Mouse (Mus musculus) MEL (cell line): ENCODE measurements around the gene Tmem100. TPM values are rescaled to one million over a fixed set of nuclear protein-coding genes. Genes with fewer than 3 reads are reported as not detected.

Experiments used
- DNase-seq: peaks from one replicate; pipeline ENCODE4 v3.0.0; 2011; ENCODE audit warnings: low read depth, low spot score
- H3K27ac ChIP-seq: 2 replicates; pipeline ENCODE4 v1.5.1; 2012; ENCODE audit warnings: low read depth, mild to moderate bottlenecking, control low read depth, low read length, moderate library complexity; ENCODE audit not compliant: control insufficient read depth
- H3K27me3 ChIP-seq, 2 experiments: fragments of 150-350 bp in 1 of 2; sonication (generic) in 1 of 2; 2 replicates each; pipeline ENCODE4 v1.6.1; 2012; ENCODE audit warnings: low read length in 2 of 2, mild to moderate bottlenecking in 2 of 2, improper control_type of control experiment in 1 of 2, moderate library complexity in 1 of 2; ENCODE audit not compliant: insufficient read depth in 2 of 2, control insufficient read depth in 1 of 2
- H3K36me3 ChIP-seq, 2 experiments: 2 replicates each; pipeline ENCODE4 v1.6.1; 2012 to 2014; ENCODE audit warnings: low read length in 2 of 2, improper control_type of control experiment in 1 of 2, inconsistent platforms in 1 of 2, mild to moderate bottlenecking in 1 of 2; ENCODE audit not compliant: insufficient read depth in 2 of 2, control insufficient read depth in 1 of 2
- H3K4me1 ChIP-seq, 2 experiments: fragments of 150-350 bp in 1 of 2; sonication (generic) in 1 of 2; 2 replicates each; pipeline ENCODE4 v1.6.1; 2012; ENCODE audit warnings: low read length in 2 of 2, improper control_type of control experiment in 1 of 2, mild to moderate bottlenecking in 1 of 2; ENCODE audit not compliant: insufficient read depth in 2 of 2, control insufficient read depth in 1 of 2
- H3K4me3 ChIP-seq, 2 experiments: fragments of 150-350 bp in 1 of 2; sonication (generic) in 1 of 2; 2 replicates each; pipeline ENCODE4 v1.5.1; 2012; ENCODE audit warnings: low read depth in 2 of 2, low read length in 2 of 2, mild to moderate bottlenecking in 2 of 2, moderate library complexity in 2 of 2, control low read depth in 1 of 2, improper control_type of control experiment in 1 of 2; ENCODE audit not compliant: control insufficient read depth in 1 of 2, insufficient read depth in 1 of 2
- H3K79me2 ChIP-seq: 2 replicates; pipeline ENCODE4 v1.6.1; 2012; ENCODE audit warnings: mild to moderate bottlenecking, low read length, moderate library complexity; ENCODE audit not compliant: control insufficient read depth, poor library complexity, insufficient read depth
- H3K9ac ChIP-seq: 2 replicates; pipeline ENCODE4 v1.6.1; 2012; ENCODE audit warnings: low read depth, mild to moderate bottlenecking, control low read depth, low read length, moderate library complexity; ENCODE audit not compliant: control insufficient read depth, poor library complexity, severe bottlenecking
- H3K9me3 ChIP-seq: fragments of 150-350 bp; sonication (generic); replicated peaks from 2 replicates; pipeline ENCODE4 v1.6.1; 2012; ENCODE audit warnings: mild to moderate bottlenecking, low read length, improper control_type of control experiment, moderate library complexity; ENCODE audit not compliant: insufficient read depth
- CHD1 ChIP-seq: IDR thresholded peaks from 2 replicates; pipeline ENCODE4 v1.6.1; 2012; ENCODE audit warnings: low read depth, mild to moderate bottlenecking, inconsistent platforms, low read length, improper control_type of control experiment
- CHD2 ChIP-seq: IDR thresholded peaks from 2 replicates; pipeline ENCODE4 v1.6.1; 2011; ENCODE audit warnings: low read length, improper control_type of control experiment
- ELF1 ChIP-seq: IDR thresholded peaks from 2 replicates; pipeline ENCODE4 v1.6.1; 2014; ENCODE audit warnings: low read depth, mild to moderate bottlenecking, inconsistent platforms, low read length, improper control_type of control experiment, moderate library complexity
- EP300 ChIP-seq, 2 experiments: IDR thresholded peaks; 2 replicates each; pipeline ENCODE4 v1.6.1; 2011; ENCODE audit warnings: improper control_type of control experiment in 2 of 2, low read length in 2 of 2, low read depth in 1 of 2, mild to moderate bottlenecking in 1 of 2
- GATA1 ChIP-seq: IDR thresholded peaks from 2 replicates; pipeline ENCODE4 v1.6.1; 2011; ENCODE audit warnings: low read depth, low read length, improper control_type of control experiment
- HCFC1 ChIP-seq: IDR thresholded peaks from 2 replicates; pipeline ENCODE4 v1.6.1; 2012; ENCODE audit warnings: low read depth, mild to moderate bottlenecking, inconsistent platforms, low read length, improper control_type of control experiment, moderate library complexity
- MAFK ChIP-seq: IDR thresholded peaks from 2 replicates; pipeline ENCODE4 v1.6.1; 2011; ENCODE audit warnings: low read depth, mild to moderate bottlenecking, low read length, improper control_type of control experiment, borderline replicate concordance
- MAX ChIP-seq: IDR thresholded peaks from 2 replicates; pipeline ENCODE4 v1.6.1; 2011; ENCODE audit warnings: low read length, improper control_type of control experiment
- MAZ ChIP-seq: IDR thresholded peaks from 2 replicates; pipeline ENCODE4 v1.6.1; 2012; ENCODE audit warnings: low read depth, mild to moderate bottlenecking, inconsistent platforms, low read length, improper control_type of control experiment
- MEF2A ChIP-seq: IDR thresholded peaks from 2 replicates; pipeline ENCODE4 v1.6.1; 2014; ENCODE audit warnings: low read depth, mild to moderate bottlenecking, inconsistent platforms, low read length, improper control_type of control experiment; ENCODE audit not compliant: poor library complexity, insufficient replicate concordance, severe bottlenecking; ENCODE audit errors: extremely low read depth
- MXI1 ChIP-seq: IDR thresholded peaks from 2 replicates; pipeline ENCODE4 v1.6.1; 2011; ENCODE audit warnings: mild to moderate bottlenecking, low read depth, low read length, improper control_type of control experiment
- NELFE ChIP-seq: IDR thresholded peaks from 2 replicates; pipeline ENCODE4 v1.6.1; 2011; ENCODE audit warnings: low read depth, low read length, improper control_type of control experiment
- NRF1 ChIP-seq: IDR thresholded peaks from 2 replicates; pipeline ENCODE4 v1.6.1; 2014; ENCODE audit warnings: low read depth, mild to moderate bottlenecking, inconsistent platforms, low read length, improper control_type of control experiment, moderate library complexity; ENCODE audit not compliant: poor library complexity, insufficient read depth, severe bottlenecking
- POLR2AphosphoS2 ChIP-seq: IDR thresholded peaks from 2 replicates; pipeline ENCODE4 v1.6.1; 2011; ENCODE audit warnings: low read length, improper control_type of control experiment
- RAD21 ChIP-seq: IDR thresholded peaks from 2 replicates; pipeline ENCODE4 v1.6.1; 2011; ENCODE audit warnings: mild to moderate bottlenecking, low read depth, low read length, improper control_type of control experiment
- RCOR1 ChIP-seq: IDR thresholded peaks from 2 replicates; pipeline ENCODE4 v1.6.1; 2012; ENCODE audit warnings: low read depth, mild to moderate bottlenecking, inconsistent platforms, low read length, improper control_type of control experiment
- TAL1 ChIP-seq: IDR thresholded peaks from 2 replicates; pipeline ENCODE4 v1.6.1; 2012; ENCODE audit warnings: mild to moderate bottlenecking, inconsistent platforms, low read length, moderate library complexity, mixed read lengths
- TCF12 ChIP-seq: IDR thresholded peaks from 2 replicates; pipeline ENCODE4 v1.6.1; 2014; ENCODE audit warnings: low read depth, mild to moderate bottlenecking, inconsistent platforms, low read length, improper control_type of control experiment, moderate library complexity
- USF2 ChIP-seq, 2 experiments: IDR thresholded peaks; 2 replicates each; pipeline ENCODE4 v1.6.1; 2011 to 2012; ENCODE audit warnings: improper control_type of control experiment in 2 of 2, low read length in 2 of 2, borderline replicate concordance in 1 of 2, inconsistent platforms in 1 of 2, low read depth in 1 of 2, mild to moderate bottlenecking in 1 of 2; ENCODE audit not compliant: insufficient read depth in 1 of 2
- ZMIZ1 ChIP-seq: IDR thresholded peaks from 2 replicates; pipeline ENCODE4 v1.6.1; 2012; ENCODE audit warnings: low read depth, mild to moderate bottlenecking, inconsistent platforms, low read length, improper control_type of control experiment, moderate library complexity
- polyA plus RNA-seq, 2 experiments: library from polyadenylated mRNA; stranded (reverse) in 1 of 2; unstranded in 1 of 2; fragments of >175 nt in 1 of 2; fragments of >200 nt in 1 of 2; gene quantifications; 2 replicates each; pipeline versions ENCODE4 v1.2.1 to v1.2.4; 2012; ENCODE audit warnings: low replicate concordance in 2 of 2, low read depth in 1 of 2; ENCODE audit not compliant: insufficient read length in 2 of 2, insufficient read depth in 1 of 2, missing spikeins in 1 of 2
- total RNA-seq: library from RNA; depleted of rRNA; stranded (reverse); fragments of 300-350 nt; gene quantifications from 2 replicates; pipeline ENCODE4 v1.2.3, GENCODE M21; 2012

The Tmem100 gene
- total and polyA plus RNA-seq, 3 experiments = not detected

GRCm38 (mm10) chr11:90081820-90082596, 51.9 kb downstream of the Tmem100 start:
- no peak for TF ChIP-seq USF2 (IDR thresholded peaks at IDR 0.05; ENCODE audit: borderline replicate concordance in 1 of 2, insufficient read depth in 1 of 2, low read depth in 1 of 2, low read length in 2 of 2)
- Histone ChIP-seq H3K4me1 (no peaks in the 10 kb centered on the region), H3K27me3 (peaks cover 0 to 2% of the 10 kb centered on the region in 2 experiments; a peak in 3 of 4 replicates), H3K79me2 (no peaks in the 10 kb centered on the region), H3K9me3 (no peaks in the 10 kb centered on the region), H3K36me3 (no peaks in the 10 kb centered on the region; a peak in 1 of 4 replicates), H3K9ac (no peak overlapping the region), H3K4me3 (no peak overlapping the region), H3K27ac (no peak overlapping the region)
- no peak for DNase-seq

GRCm38 (mm10) chr11:90083042-90083441, 52.9 kb downstream of the Tmem100 start:
- H3K9ac ChIP-seq = no peak overlapping the region

GRCm38 (mm10) chr11:90084166-90084565, 54.0 kb downstream of the Tmem100 start:
- Histone ChIP-seq H3K4me1 (no peaks in the 10 kb centered on the region), H3K79me2 (no peaks in the 10 kb centered on the region), H3K27ac (no peak overlapping the region), H3K9ac (no peak overlapping the region), H3K36me3 (no peaks in the 10 kb centered on the region; a peak in 1 of 4 replicates), H3K27me3 (no peaks in the 10 kb centered on the region; a peak in 2 of 4 replicates), H3K4me3 (no peak overlapping the region), H3K9me3 (no peaks in the 10 kb centered on the region)
- DNase-seq = no peak
- no peak for TF ChIP-seq ZMIZ1
- no peak for TF ChIP-seq NELFE
- no peak for TF ChIP-seq CHD2

More at GRCm38 (mm10) chr11:90083042-90083441, 52.9 kb downstream of the Tmem100 start:
- Histone ChIP-seq H3K4me1 (no peaks in the 10 kb centered on the region), H3K27me3 (no peaks in the 10 kb centered on the region; a peak in 2 of 4 replicates), H3K36me3 (no peaks in the 10 kb centered on the region; a peak in 1 of 4 replicates), H3K9me3 (no peaks in the 10 kb centered on the region), H3K79me2 (no peaks in the 10 kb centered on the region)
- DNase-seq = no peak
- TF ChIP-seq NRF1 (no peak), GATA1 (no peak), TAL1 (no peak), EP300 (IDR thresholded peaks at IDR 0.05; ENCODE audit: low read depth in 1 of 2, low read length in 2 of 2) (no peak), ELF1 (no peak), TCF12 (no peak), RAD21 (no peak), CHD1 (no peak), MAZ (no peak), POLR2AphosphoS2 (no peak), MAFK (no peak), NELFE (no peak), HCFC1 (no peak), RCOR1 (no peak), MXI1 (no peak), MAX (no peak), MEF2A (no peak)
- TF ChIP-seq, all 39 proteins: peak for 0
- no peak overlapping the region for H3K4me3 ChIP-seq
- no peak overlapping the region for H3K27ac ChIP-seq
